Mouse (Mus musculus) spleen, adult 2 months (tissue): ENCODE data around the gene Gjb5. TPM values are rescaled to one million over a fixed set of nuclear protein-coding genes. Genes with fewer than 3 reads are reported as not detected.

Source experiments
- DNase-seq, 2 experiments: peaks; one replicate each; pipeline versions ENCODE4 v3.0.0 to v3.0.0-alpha.2; 2012 to 2021; ENCODE audit warnings: low spot score in 2 of 2, low read depth in 1 of 2
- H3K27ac ChIP-seq: fragments of 200-500 bp; 2 replicates; pipeline ENCODE4 v1.5.1; 2012; ENCODE audit warnings: low read length, inconsistent platforms; ENCODE audit not compliant: insufficient read depth
- H3K27me3 ChIP-seq: fragments of 200-500 bp; 2 replicates; pipeline ENCODE4 v1.6.1; 2012; ENCODE audit warnings: mild to moderate bottlenecking, moderate library complexity, low read length, inconsistent platforms; ENCODE audit not compliant: control insufficient read depth, insufficient read depth
- H3K36me3 ChIP-seq: fragments of 200-500 bp; 2 replicates; pipeline ENCODE4 v1.6.1; 2012; ENCODE audit warnings: mild to moderate bottlenecking, low read length, inconsistent platforms; ENCODE audit not compliant: control insufficient read depth, insufficient read depth
- H3K4me1 ChIP-seq: fragments of 200-500 bp; 2 replicates; pipeline ENCODE4 v1.6.1; 2011; ENCODE audit warnings: inconsistent platforms; ENCODE audit not compliant: control insufficient read depth, insufficient read depth, insufficient read length
- H3K4me3 ChIP-seq: fragments of 200-500 bp; 2 replicates; pipeline ENCODE4 v1.5.1; 2011; ENCODE audit warnings: mild to moderate bottlenecking, inconsistent platforms; ENCODE audit not compliant: insufficient read depth, insufficient read length; ENCODE audit errors: extremely low read depth
- CTCF ChIP-seq: fragments of 200-500 bp; IDR thresholded peaks from 2 replicates; pipeline ENCODE4 v1.5.1; 2011; ENCODE audit warnings: mild to moderate bottlenecking, inconsistent platforms; ENCODE audit not compliant: insufficient read depth, insufficient read length, insufficient replicate concordance; ENCODE audit errors: extremely low read depth
- POLR2A ChIP-seq: fragments of 200-500 bp; IDR thresholded peaks from 2 replicates; pipeline ENCODE4 v1.6.1; 2011; ENCODE audit warnings: low read depth, low read length, inconsistent platforms
- WGBS: fragments of 180-500 bp; shearing (Covaris S2); methylation state at CpG from one replicate; pipeline ENCODE4 v1.1.7; 2018; 5-methylcytosine and 5-hydroxymethylcytosine counted together
- polyA plus RNA-seq: library from polyadenylated mRNA; depleted of rRNA; stranded (reverse); fragments of >200 nt; gene quantifications from 2 replicates; pipeline ENCODE4 v1.2.3, GENCODE M21; 2012

Gene Gjb5
- polyA plus RNA-seq, 1 experiment, result not detected

DNA sequence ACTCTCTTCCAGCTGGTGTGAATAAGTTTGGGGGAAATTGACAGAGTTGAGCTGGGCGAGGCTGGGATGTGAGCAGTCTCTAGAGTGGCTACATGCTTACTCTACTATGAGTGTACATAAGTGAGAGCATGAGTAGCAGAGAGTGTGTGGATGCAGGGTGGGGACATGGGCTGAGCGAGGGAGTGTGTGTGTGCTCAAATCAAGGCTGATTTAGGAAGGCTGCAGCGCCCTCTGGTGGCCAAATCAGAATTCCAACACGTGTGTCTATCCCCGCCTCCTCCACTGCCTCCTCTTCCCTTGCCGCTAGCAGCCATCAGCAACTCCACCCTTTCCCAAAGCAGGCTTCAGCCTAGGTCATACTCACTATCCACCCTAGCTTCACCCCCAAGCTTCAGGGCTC lies 33.2 kb downstream of the Gjb5 start:
- no peaks in the 10 kb centered on the region for H3K27me3 ChIP-seq
- H3K36me3 ChIP-seq, result no peaks in the 10 kb centered on the region
- 29% methylated on average over 6 of the region's 6 CpGs for WGBS
- H3K4me3 ChIP-seq, result no peak overlapping the region
- H3K27ac ChIP-seq, result no peak overlapping the region
- H3K4me1 ChIP-seq, result no peaks in the 10 kb centered on the region
- peak; percentile 8 to 34 for DNase-seq
- TF ChIP-seq POLR2A (no peak), CTCF (peak; percentile 69)

DNA sequence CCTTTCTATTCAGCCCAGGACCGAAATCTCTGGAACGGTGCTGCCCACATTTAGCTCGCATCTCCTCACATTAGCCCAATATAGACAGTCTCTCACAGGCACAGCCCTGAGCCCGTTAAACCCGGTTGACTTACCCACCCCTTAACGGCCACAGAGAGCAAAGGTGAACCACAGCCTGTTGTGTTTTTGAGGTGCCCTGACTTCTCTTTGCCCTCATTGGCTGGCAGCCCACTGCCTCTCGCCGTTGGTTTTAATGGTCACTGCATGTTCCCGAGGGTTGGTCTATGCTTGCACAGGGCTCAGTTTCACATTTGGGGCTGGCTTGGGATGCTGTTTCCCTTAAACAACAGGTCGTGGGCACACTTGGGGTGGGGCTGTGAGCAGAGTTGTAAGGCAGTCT lies 33.7 kb downstream of the Gjb5 start:
- H3K27ac ChIP-seq, result no peak overlapping the region
- TF ChIP-seq CTCF, result no peak
- H3K27me3 ChIP-seq, result no peaks in the 10 kb centered on the region
- no peaks in the 10 kb centered on the region for H3K36me3 ChIP-seq
- 76% methylated on average over 10 of the region's 10 CpGs for WGBS
- no peaks in the 10 kb centered on the region for H3K4me1 ChIP-seq
- H3K4me3 ChIP-seq, result no peak overlapping the region
- DNase-seq, result no peak

DNA sequence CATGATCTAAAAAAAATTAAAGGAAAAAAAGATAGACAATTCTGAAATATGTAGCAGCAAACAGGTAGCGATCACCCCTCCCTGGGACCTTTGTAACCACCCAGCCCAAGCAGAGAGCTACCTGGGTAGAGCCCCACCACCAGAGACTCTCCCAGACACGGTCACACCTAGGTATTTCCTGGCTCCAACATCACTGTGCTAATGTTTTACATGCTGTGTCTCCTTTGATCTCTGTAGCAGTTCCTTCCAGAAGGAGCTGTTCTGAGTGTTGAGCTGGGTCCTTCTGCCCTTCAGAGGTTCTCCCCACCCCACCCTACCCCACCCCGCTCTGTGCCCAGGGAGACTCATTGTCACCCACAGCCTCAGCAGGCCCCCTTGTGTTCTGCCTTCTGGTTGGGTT lies 34.3 kb downstream of the Gjb5 start:
- no peaks in the 10 kb centered on the region for H3K36me3 ChIP-seq
- DNase-seq, result no peak
- WGBS, result 84% methylated on average over 3 of the region's 3 CpGs
- no peaks in the 10 kb centered on the region for H3K4me1 ChIP-seq
- no peak for TF ChIP-seq POLR2A
- TF ChIP-seq CTCF, result no peak
- no peaks in the 10 kb centered on the region for H3K27me3 ChIP-seq
- no peak overlapping the region for H3K4me3 ChIP-seq
- H3K27ac ChIP-seq, result no peak overlapping the region

DNA sequence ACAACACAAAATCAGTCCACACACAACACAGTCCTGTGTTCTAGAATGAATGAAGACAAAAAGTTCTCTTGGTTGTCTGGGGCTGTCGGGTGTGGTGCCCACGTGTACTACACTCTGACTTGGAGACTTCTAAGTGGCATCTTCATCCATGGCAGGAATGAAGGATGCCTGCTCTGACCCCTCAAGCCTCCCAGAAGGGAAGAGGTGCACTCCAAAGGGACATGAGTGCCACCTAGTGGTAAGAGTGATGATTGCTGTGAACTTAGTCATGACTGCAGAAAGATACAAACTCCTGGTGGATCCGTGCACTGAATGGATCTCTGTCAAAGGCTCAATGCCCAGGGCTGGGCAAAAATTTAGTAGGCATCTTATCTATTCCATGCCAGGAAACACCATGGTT lies 38.4 kb downstream of the Gjb5 start:
- WGBS, result 7% methylated on average over 3 of the region's 3 CpGs
- no peak overlapping the region for H3K4me3 ChIP-seq
- H3K4me1 ChIP-seq, result no peaks in the 10 kb centered on the region
- no peaks in the 10 kb centered on the region for H3K27me3 ChIP-seq
- no peak overlapping the region for H3K27ac ChIP-seq
- TF ChIP-seq POLR2A, result no peak
- peak; percentile 57; the same call in 1 of the 2 replicates for TF ChIP-seq CTCF
- DNase-seq, result peak; percentile 8 to 42
- H3K36me3 ChIP-seq, result no peaks in the 10 kb centered on the region

DNA sequence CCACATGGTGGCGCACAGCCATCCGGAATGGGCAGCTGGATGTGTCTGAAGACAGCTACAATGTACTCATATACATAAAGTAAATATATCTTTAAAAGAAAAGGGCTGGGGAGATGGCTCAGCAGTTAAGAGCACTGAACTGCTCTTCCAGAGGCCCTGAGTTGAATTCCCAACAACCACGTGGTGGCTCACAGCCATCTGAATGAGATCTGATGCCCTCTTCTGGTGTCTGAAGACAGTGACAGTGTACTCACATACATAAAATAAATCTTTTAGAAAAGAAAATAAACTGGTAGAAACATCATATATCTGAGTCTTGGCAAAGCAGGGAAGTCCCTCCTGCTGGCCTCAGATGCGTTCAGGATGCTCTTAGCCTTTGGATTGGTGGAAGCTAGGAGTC lies 40.8 kb downstream of the Gjb5 start:
- no peak for DNase-seq
- peaks cover 3% of the 10 kb centered on the region; the same call in 1 of the 2 replicates for H3K4me1 ChIP-seq
- no peak overlapping the region for H3K27ac ChIP-seq
- 68% methylated on average over 4 of the region's 4 CpGs for WGBS
- H3K36me3 ChIP-seq, result no peaks in the 10 kb centered on the region
- no peaks in the 10 kb centered on the region for H3K27me3 ChIP-seq
- TF ChIP-seq CTCF (no peak), POLR2A (no peak)
- no peak overlapping the region for H3K4me3 ChIP-seq

DNA sequence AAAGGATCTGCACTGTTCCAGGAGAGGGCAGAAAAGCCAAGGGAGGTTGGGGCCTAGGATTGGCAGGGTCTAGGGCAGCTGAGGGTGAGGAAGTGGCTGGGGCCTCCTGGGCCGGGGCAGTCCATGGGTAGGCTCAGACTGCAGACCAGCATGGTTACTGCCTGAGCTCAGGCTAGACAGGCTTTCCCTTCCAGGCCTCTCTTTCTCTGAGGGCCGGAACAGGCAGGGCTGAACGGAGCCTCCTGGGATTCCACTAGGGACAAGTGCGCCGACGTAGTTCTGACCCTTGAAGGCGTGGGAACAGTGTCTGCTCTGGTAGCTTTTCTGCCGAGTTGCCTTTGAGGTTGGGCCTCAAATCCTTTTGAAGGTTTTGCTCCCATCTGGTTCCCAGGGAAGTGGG lies 42.2 kb downstream of the Gjb5 start:
- no peak overlapping the region for H3K27ac ChIP-seq
- H3K4me1 ChIP-seq, result peaks cover 3% of the 10 kb centered on the region; the same call in 1 of the 2 replicates
- 87% methylated on average over 8 of the region's 8 CpGs for WGBS
- no peaks in the 10 kb centered on the region for H3K36me3 ChIP-seq
- no peak for DNase-seq
- no peaks in the 10 kb centered on the region for H3K27me3 ChIP-seq
- no peak overlapping the region for H3K4me3 ChIP-seq
- TF ChIP-seq CTCF (no peak), POLR2A (no peak)

DNA sequence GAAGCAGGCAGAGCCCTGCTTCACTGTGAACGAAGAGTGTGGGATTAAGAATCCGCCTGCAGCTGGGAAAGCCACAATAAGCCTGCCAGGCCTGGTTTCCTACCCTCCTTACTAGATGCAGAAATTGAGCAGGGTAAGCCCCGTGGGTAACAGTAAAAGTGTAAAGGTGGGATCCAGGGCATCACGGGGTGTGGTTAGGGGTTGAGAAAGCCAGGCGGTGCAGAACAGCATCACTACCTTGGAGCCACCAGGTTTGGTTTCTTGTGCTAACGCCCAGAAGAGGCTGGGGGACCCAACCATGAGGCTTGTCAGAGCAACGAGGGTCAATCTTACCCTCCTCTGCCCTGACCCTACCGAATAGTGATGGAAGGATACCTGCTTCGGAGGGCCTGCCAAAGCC lies 43.4 kb downstream of the Gjb5 start:
- 78% methylated on average over 9 of the region's 9 CpGs for WGBS
- Histone ChIP-seq H3K27ac (no peak overlapping the region), H3K27me3 (no peaks in the 10 kb centered on the region), H3K4me1 (peaks cover 3% of the 10 kb centered on the region; the same call in 1 of the 2 replicates), H3K36me3 (no peaks in the 10 kb centered on the region), H3K4me3 (no peak overlapping the region)
- no peak for DNase-seq
- TF ChIP-seq POLR2A, result no peak
- no peak for TF ChIP-seq CTCF
